Mouse (Mus musculus) monocyte, adult 5-6 weeks (primary cell): ENCODE data around the gene Dcbld2. TPM values are rescaled to one million over a fixed set of nuclear protein-coding genes. Genes with fewer than 3 reads are reported as not detected.
"Not testable (repeated sequence)": the region's sequence is repeated elsewhere in the genome, so short reads cannot be mapped to it uniquely, and the experiment has no call there.

Experiments used
- ATAC-seq: fragments of 153-309, 156-312 bp; replicated peaks from 2 replicates; pipeline ENCODE4 v1.8.0; 2017; ENCODE audit warnings: mild to moderate bottlenecking; ENCODE audit not compliant: low TSS enrichment, insufficient number of reproducible peaks, severe bottlenecking, poor library complexity, low FRiP score
- total RNA-seq: library from RNA; stranded (forward); fragments of 200-1000, 200-491, 200-594 nt; gene quantifications from 3 replicates; pipeline ENCODE4 v1.2.3, GENCODE M21; 2017

The Dcbld2 gene
- total RNA-seq, 1 experiment from 2014 or later, result 0.48 TPM

GRCm38 (mm10) chr16:58446281-58447259 lies 38.3 kb downstream of the Dcbld2 start:
- no peak for ATAC-seq

GRCm38 (mm10) chr16:58449073-58449472 lies 40.8 kb downstream of the Dcbld2 start:
- ATAC-seq, result no peak

GRCm38 (mm10) chr16:58450648-58451047 lies 42.4 kb downstream of the Dcbld2 start:
- ATAC-seq, result no peak

- ATAC-seq, result no peak
Measured at GRCm38 (mm10) chr16:58451647-58452046, 43.4 kb downstream of the Dcbld2 start.

- ATAC-seq, result no peak
Measured at GRCm38 (mm10) chr16:58453138-58453537, 44.9 kb downstream of the Dcbld2 start.

GRCm38 (mm10) chr16:58453820-58454219 lies 45.6 kb downstream of the Dcbld2 start:
- ATAC-seq, result no peak

- peak; percentile 80 for ATAC-seq
Measured at GRCm38 (mm10) chr16:58454617-58455016, 46.4 kb downstream of the Dcbld2 start.

GRCm38 (mm10) chr16:58455118-58455517 lies 46.9 kb downstream of the Dcbld2 start:
- no peak for ATAC-seq

- ATAC-seq, result no peak
Measured at GRCm38 (mm10) chr16:58456445-58456844, 48.2 kb downstream of the Dcbld2 start.

GRCm38 (mm10) chr16:58456991-58457390 lies 48.7 kb downstream of the Dcbld2 start:
- ATAC-seq, result no peak

GRCm38 (mm10) chr16:58459966-58460365 lies 51.7 kb downstream of the Dcbld2 start:
- not testable (repeated sequence) for ATAC-seq

GRCm38 (mm10) chr16:58460386-58460785 lies 52.1 kb downstream of the Dcbld2 start:
- no peak for ATAC-seq

- no peak for ATAC-seq
Measured at GRCm38 (mm10) chr16:58461856-58462518, 53.7 kb downstream of the Dcbld2 start.

- ATAC-seq, result no peak
Measured at GRCm38 (mm10) chr16:58462519-58462918, 54.3 kb downstream of the Dcbld2 start.

GRCm38 (mm10) chr16:58464051-58464450 lies 55.8 kb downstream of the Dcbld2 start:
- ATAC-seq, result no peak

- ATAC-seq, result no peak
Measured at GRCm38 (mm10) chr16:58465412-58465811, 57.2 kb downstream of the Dcbld2 start.

- no peak for ATAC-seq
Measured at GRCm38 (mm10) chr16:58470061-58470460, 61.8 kb downstream of the Dcbld2 start.

GRCm38 (mm10) chr16:58470841-58471240 lies 62.6 kb downstream of the Dcbld2 start:
- no peak for ATAC-seq

GRCm38 (mm10) chr16:58474875-58475274 lies 66.6 kb downstream of the Dcbld2 start:
- 0 out of 2 replicates have a peak, but pooled peaks have one; percentile 62 for ATAC-seq
